Mouse (Mus musculus) gastrocnemius, postnatal 36 days (tissue): ENCODE measurements around the gene Olfr1389. TPM values are rescaled to one million over a fixed set of nuclear protein-coding genes. Genes with fewer than 3 reads are reported as not detected.
"Not testable (repeated sequence)": the region's sequence is repeated elsewhere in the genome, so short reads cannot be mapped to it uniquely, and the experiment has no call there.

ENCODE experiments used
- DNase-seq, 2 experiments: peaks; one replicate each; pipeline ENCODE4 v3.0.0; 2022
- intact Hi-C: fragments of 180-260 bp; cut with DNase I; formaldehyde crosslinking; loops from one replicate; pipeline ENCODE4 v1.15.1; 2025
- long read RNA-seq, 2 experiments: library from polyadenylated mRNA; stranded (forward); transcript quantifications; one replicate each; pipeline ENCODE4 v2.0.0; 2021
- total RNA-seq, 2 experiments: library from RNA; stranded (reverse); gene quantifications; 2 replicates each; pipeline ENCODE4 v1.2.3; 2021

The Olfr1389 gene
- total RNA-seq, result not detected
- long read RNA-seq, experiment 1, result 0 reads
- long read RNA-seq, experiment 2, result 0 reads

GRCm38 (mm10) chr11:49422767-49423166 is at the start of gene Olfr1389:
Olfr1389 (plus strand) TSS chr11:49423067.
- intact Hi-C loops, result no loop called here

DNA sequence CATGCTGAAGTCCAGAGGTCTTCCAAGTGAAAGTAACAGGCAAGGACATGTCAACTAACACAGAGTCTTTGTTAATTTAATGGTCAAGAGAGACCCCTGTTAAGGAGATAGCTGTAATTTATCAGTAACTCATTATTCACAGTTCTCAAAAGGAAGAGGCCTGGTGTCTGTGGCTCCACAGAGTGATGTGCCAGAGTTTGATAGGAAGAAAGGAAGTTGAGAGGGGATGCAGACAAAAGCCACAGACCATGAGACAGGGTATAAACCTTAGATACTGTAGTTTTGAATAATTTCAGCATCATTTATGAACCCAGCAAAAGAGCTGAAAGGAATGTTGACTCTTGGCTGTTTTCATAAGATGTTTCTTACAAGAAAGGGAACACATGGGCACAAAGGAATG is 39.7 kb upstream of the Olfr1389 start:
- DNase-seq, result no peak
- intact Hi-C loops, result loop anchor here (10.0 kb wide), 1 partner anchor 48 kb away; the partner anchor contains the start of gene Olfr1390

More at GRCm38 (mm10) chr11:49422767-49423166, at the start of gene Olfr1389:
- no peak for DNase-seq

- DNase-seq, result not testable (repeated sequence)
- intact Hi-C loops, result loop anchor here (10.0 kb wide), 1 partner anchor 51 kb away; the partner anchor contains the start of gene Olfr1390
Measured at GRCm38 (mm10) chr11:49386118-49386517, 36.7 kb upstream of the Olfr1389 start.

DNA sequence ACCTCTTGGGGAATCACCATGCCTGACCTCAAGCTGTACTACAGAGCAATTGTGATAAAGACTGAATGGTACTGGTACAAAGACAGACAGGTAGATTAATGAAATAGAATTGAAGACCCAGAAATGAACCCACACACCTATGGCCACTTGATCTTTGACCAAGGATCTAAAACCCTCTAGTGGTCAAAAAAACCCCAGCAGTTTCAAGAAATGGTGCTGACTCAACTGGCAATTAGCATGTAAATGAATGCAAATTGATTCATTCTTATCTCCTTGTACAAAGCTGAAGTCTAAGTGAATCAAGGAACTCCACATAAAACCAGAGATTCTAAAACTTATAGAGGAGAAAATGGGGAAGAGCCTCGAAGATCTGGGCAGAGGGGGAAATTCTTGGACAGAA is 30.2 kb upstream of the Olfr1389 start:
- intact Hi-C loops, DNase-seq: not testable (repeated sequence)

DNA sequence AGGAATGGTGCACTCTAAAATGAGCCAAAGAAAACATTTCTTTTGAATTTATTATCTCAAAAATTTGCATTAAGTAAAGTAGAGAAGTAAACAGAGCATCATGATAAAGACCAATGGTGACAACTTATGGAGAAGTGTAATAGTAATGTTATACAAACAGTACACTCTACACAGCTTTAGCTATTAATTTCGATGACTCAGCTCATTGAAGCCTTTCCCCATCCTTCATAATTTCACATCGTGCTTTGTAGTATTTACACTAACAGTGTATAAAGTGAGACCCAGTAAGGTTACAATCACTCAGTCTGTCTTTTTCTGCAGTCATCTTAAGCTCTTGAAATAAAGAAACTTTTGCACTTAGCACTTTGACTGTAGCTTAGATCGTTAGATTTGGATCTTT is 16.1 kb upstream of the Olfr1389 start:
- intact Hi-C loops, result no loop called here
- DNase-seq, result no peak

DNA sequence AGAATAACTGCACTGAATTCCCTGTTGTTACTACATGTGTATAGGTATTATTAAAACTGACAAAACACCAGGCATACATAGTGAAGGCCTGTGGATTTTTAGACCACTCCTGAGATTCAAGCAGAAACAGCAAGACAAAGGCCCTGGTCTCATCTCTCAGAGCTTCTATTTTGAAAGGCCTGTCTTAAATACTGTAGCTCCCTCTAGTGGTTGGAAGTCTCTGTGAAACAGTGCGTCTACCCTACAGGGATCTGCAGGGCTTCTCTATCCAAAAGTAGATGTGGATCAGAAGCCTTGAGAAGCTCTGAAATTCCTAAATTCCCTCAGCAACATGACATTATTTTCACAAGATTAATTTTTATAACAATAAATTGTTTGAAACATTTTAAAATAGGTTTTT is 12.3 kb upstream of the Olfr1389 start:
- DNase-seq, result no peak
- intact Hi-C loops, result no loop called here

- intact Hi-C loops, result no loop called here
Measured at GRCm38 (mm10) chr11:49425257-49425927, 2.5 kb downstream of the Olfr1389 start.

GRCm38 (mm10) chr11:49429641-49430040 is 6.8 kb downstream of the Olfr1389 start:
- no peak for DNase-seq
- intact Hi-C loops, result no loop called here

More at GRCm38 (mm10) chr11:49425257-49425927, 2.5 kb downstream of the Olfr1389 start:
- no peak for DNase-seq

DNA sequence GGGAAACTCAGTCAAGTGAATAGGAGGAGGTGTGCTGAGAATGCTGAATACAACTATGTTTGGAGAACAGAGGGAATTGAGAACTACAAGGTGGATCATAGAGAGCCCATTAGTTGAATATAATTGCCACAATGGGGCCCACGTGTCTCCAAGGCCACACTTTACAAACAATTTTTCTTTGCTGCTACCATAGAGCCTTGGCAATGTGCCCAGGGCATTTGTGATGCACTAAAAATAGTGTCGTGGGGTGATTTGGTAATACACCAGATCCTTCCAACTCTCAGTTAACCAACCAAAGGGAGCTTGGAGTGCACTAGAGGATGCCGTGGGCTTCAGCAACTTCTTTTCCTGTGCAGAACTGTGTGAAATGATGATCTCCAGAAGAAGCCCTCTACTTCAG is 13.5 kb downstream of the Olfr1389 start, which contains the start of gene Olfr1388:
Olfr1388 (plus strand) TSS at position 214 of the 400 bp plus-strand sequence.
- intact Hi-C loops, result no loop called here
- DNase-seq, result no peak

GRCm38 (mm10) chr11:49455043-49455442 is 32.2 kb downstream of the Olfr1389 start, which contains the start of gene Olfr1387:
Olfr1387 (plus strand) TSS chr11:49455343.
- no peak for DNase-seq
- intact Hi-C loops, result no loop called here

GRCm38 (mm10) chr11:49464746-49465145 is 41.9 kb downstream of the Olfr1389 start, which contains the start of gene Olfr1386:
Olfr1386 (plus strand) TSS chr11:49465046.
- intact Hi-C loops, DNase-seq: not testable (repeated sequence)

Other genes with a start within 250 kb of the Olfr1389 start
- 1 to 10 TPM; 2.1 to 4.3 TPM for gene Btnl9, start 235.9 kb upstream of the Olfr1389 start, total RNA-seq
- 10 to 100 TPM; 17.2 to 20.9 TPM for gene Zfp62, start 219.8 kb upstream of the Olfr1389 start, total RNA-seq
- 10 to 100 TPM; 41.3 to 41.5 TPM for gene Mgat1, start 178.9 kb upstream of the Olfr1389 start, total RNA-seq
- gene Olfr1393, start 144.8 kb upstream of the Olfr1389 start, total RNA-seq, result not detected
- not detected for gene Olfr1392, start 137.8 kb upstream of the Olfr1389 start, total RNA-seq
- not detected for gene Olfr10, start 118.3 kb upstream of the Olfr1389 start, total RNA-seq
- not detected for gene Olfr1391, start 100.3 kb upstream of the Olfr1389 start, total RNA-seq
- not detected for gene Olfr1390, start 87.9 kb upstream of the Olfr1389 start, total RNA-seq
- under 1 TPM in 1 of 2 experiments, not detected in 1; 0.08 TPM for gene Olfr1388, start 13.6 kb downstream of the Olfr1389 start, total RNA-seq
- gene Olfr1387, start 32.3 kb downstream of the Olfr1389 start, total RNA-seq, result not detected
- gene Olfr1386, start 42.0 kb downstream of the Olfr1389 start, total RNA-seq, result not detected
- gene Olfr1385, start 66.0 kb downstream of the Olfr1389 start, total RNA-seq, result not detected
- gene Olfr1384, start 83.7 kb downstream of the Olfr1389 start, total RNA-seq, result not detected
- under 1 TPM in 1 of 2 experiments, not detected in 1; 0.32 TPM for gene Olfr1383, start 96.6 kb downstream of the Olfr1389 start, total RNA-seq
- not detected for gene Olfr1382, start 105.2 kb downstream of the Olfr1389 start, total RNA-seq
- gene Olfr1381, start 120.4 kb downstream of the Olfr1389 start, total RNA-seq, result not detected
- not detected for gene Olfr1380, start 133.8 kb downstream of the Olfr1389 start, total RNA-seq
- 1 to 10 TPM; 1.9 to 2.9 TPM for gene Flt4, start 186.2 kb downstream of the Olfr1389 start, total RNA-seq
- not detected for gene Scgb3a1, start 240.5 kb downstream of the Olfr1389 start, total RNA-seq